Mouse (Mus musculus) forebrain, embryonic 12.5 days (tissue): ENCODE data around the gene Pole2. TPM values are rescaled to one million over a fixed set of nuclear protein-coding genes. Genes with fewer than 3 reads are reported as not detected.
"Not testable (repeated sequence)": the region's sequence is repeated elsewhere in the genome, so short reads cannot be mapped to it uniquely, and the experiment has no call there.

ENCODE experiments used
- ATAC-seq: fragments of 200-750 bp; cut with Nextera tagmentation; 2 replicates; pipeline ENCODE4 v1.8.0; 2017; ENCODE audit warnings: moderate TSS enrichment; ENCODE audit not compliant: low FRiP score
- H3K27ac ChIP-seq: fragments of 300-500 bp; sonication (generic); 2 replicates; pipeline ENCODE4 v1.5.1; 2016; ENCODE audit warnings: mild to moderate bottlenecking
- H3K27me3 ChIP-seq: fragments of 300-500 bp; sonication (generic); 2 replicates; pipeline ENCODE4 v1.6.1; 2016; ENCODE audit warnings: mild to moderate bottlenecking
- H3K36me3 ChIP-seq: fragments of 300-500 bp; sonication (generic); replicated peaks from 2 replicates; pipeline ENCODE4 v1.6.1; 2016; ENCODE audit warnings: mild to moderate bottlenecking
- H3K4me1 ChIP-seq: fragments of 300-500 bp; sonication (generic); 2 replicates; pipeline ENCODE4 v1.6.1; 2016
- H3K4me2 ChIP-seq: fragments of 300-500 bp; sonication (generic); 2 replicates; pipeline ENCODE4 v1.6.1; 2016; ENCODE audit warnings: mild to moderate bottlenecking, moderate library complexity
- H3K4me3 ChIP-seq: fragments of 300-500 bp; sonication (generic); replicated peaks from 2 replicates; pipeline ENCODE4 v1.5.1; 2016; ENCODE audit warnings: mild to moderate bottlenecking
- H3K9ac ChIP-seq: fragments of 300-500 bp; sonication (generic); 2 replicates; pipeline ENCODE4 v1.6.1; 2016; ENCODE audit warnings: mild to moderate bottlenecking
- H3K9me3 ChIP-seq: fragments of 300-500 bp; sonication (generic); 2 replicates; pipeline ENCODE4 v1.6.1; 2016
- WGBS: fragments of 180-500 bp; shearing (Covaris S2); methylation state at CpG from one replicate; pipeline ENCODE4 v1.1.7; 2016; 5-methylcytosine and 5-hydroxymethylcytosine counted together
- polyA plus RNA-seq: library from polyadenylated mRNA; unstranded; fragments of >200 nt; fragmentation: Nextera tagmentation; extraction: Ambion mirVana; gene quantifications from 2 replicates; pipeline ENCODE4 v1.2.1, GENCODE M21; 2016

Gene Pole2
- polyA plus RNA-seq, 1 experiment from 2014 or later, result 27.1 TPM

DNA sequence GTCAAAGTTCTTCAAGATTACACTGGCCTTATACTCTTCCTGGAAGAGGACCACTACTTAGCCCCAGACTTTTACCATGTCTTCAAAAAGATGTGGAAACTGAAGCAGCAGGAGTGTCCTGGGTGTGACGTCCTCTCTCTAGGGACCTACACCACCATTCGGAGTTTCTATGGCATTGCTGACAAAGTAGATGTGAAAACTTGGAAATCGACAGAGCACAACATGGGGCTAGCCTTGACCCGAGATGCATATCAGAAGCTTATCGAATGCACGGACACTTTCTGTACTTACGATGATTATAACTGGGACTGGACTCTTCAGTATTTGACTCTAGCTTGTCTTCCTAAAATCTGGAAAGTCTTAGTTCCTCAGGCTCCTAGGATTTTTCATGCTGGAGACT, 42.6 kb downstream of the Pole2 start:
- no peaks in the 10 kb centered on the region for H3K9me3 ChIP-seq
- ATAC-seq, result no peak
- H3K27me3 ChIP-seq, result no peaks in the 10 kb centered on the region
- peaks cover 37% of the 10 kb centered on the region for H3K36me3 ChIP-seq
- no peak overlapping the region for H3K27ac ChIP-seq
- peaks cover 23% of the 10 kb centered on the region for H3K4me1 ChIP-seq
- WGBS, result 81% methylated on average over 7 of the region's 7 CpGs
- H3K4me3 ChIP-seq, result peak overlapping the region; percentile 93
- peak overlapping the region; percentile 95 for H3K9ac ChIP-seq
- peak overlapping the region; percentile 93 for H3K4me2 ChIP-seq

DNA sequence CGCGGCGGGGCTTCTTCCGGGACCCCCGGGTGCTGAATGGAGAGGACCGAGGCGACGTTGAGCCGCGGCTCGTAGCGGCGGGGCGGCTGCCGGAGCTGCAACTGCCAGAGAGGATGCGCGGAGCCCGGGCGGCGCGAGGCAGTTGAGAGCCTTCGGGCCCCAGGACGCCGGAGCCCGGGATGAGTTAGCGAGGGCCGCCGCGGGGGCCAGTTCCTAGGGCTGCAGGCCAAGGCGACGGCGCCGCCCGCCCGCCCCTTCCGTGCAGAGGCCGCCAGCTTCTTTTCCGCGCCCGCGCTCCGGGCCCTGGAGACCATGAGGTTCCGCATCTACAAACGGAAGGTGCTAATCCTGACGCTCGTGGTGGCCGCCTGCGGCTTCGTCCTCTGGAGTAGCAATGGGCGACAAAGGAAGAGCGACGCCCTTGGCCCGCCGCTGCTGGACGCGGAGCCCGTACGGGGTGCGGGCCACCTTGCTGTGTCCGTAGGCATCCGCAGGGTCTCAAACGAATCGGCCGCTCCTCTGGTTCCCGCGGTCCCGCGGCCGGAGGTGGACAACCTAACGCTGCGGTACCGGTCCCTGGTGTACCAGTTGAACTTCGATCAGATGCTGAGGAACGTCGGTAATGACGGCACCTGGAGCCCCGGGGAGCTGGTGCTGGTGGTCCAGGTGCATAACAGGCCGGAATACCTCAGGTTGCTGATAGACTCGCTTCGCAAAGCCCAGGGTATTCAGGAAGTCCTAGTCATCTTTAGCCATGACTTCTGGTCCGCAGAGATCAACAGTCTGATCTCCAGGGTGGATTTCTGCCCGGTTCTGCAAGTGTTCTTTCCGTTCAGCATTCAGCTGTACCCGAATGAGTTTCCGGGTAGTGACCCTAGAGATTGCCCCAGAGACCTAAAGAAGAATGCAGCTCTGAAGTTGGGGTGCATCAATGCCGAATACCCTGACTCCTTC, 43.4 kb downstream of the Pole2 start:
- 2% methylated on average over 81 of the region's 86 CpGs for WGBS
- H3K27ac ChIP-seq, result peak overlapping the region; percentile 93
- peak overlapping the region; percentile 93 for H3K4me2 ChIP-seq
- H3K4me3 ChIP-seq, result peak overlapping the region; percentile 93
- H3K27me3 ChIP-seq, result no peaks in the 10 kb centered on the region
- peaks cover 29% of the 10 kb centered on the region for H3K36me3 ChIP-seq
- H3K4me1 ChIP-seq, result peaks cover 23% of the 10 kb centered on the region
- H3K9me3 ChIP-seq, result no peaks in the 10 kb centered on the region
- ATAC-seq, result peak; percentile 67
- H3K9ac ChIP-seq, result peak overlapping the region; percentile 95

DNA sequence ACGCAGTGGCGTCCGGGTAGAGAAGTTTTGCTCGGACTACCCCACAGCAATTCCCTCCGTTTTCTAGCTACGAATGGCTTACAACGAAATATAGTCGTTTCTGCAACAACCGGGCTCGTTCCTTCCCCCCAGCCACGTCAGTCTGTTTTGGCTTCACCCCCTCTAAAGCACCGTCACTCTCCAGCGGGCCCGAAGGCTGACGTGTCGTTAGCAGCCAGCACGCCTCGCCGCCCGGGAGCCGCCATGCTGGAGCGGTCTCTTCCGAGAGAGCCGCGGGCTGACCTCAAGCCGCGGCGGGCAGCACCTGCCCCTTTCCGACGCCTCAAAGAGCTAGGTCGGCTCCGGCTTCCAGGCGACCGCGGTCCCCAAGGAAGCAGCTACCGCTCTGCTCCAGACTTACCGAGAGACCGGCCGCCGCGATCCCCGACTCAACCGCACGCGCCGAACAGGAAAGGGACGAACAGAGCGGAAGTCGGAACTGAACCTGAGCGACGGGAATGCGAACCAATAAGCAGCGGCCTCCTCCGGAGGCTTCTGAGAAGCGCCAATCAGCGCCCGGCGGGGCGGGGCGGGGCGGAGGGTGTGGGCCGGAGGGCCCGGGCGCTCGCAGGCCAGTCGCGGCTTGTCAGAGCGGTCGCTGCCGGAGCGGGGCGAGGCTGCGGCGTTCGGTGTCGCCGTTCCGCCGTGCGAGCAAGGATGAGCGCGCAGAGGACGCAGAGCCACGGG, 44.2 kb downstream of the Pole2 start, which contains the start of the genes Rpl36al and Mgat2:
Rpl36al (minus strand) TSS at position 501 of the 726 bp plus-strand sequence.
Mgat2 (plus strand) TSS at position 575 of the 726 bp plus-strand sequence.
- H3K4me2 ChIP-seq, result peak within 1 kb of the TSS; percentile 93
- H3K36me3 ChIP-seq, result peaks cover 22% of the 10 kb centered on the region
- peak within 1 kb of the TSS; percentile 95 for H3K9ac ChIP-seq
- WGBS, result 1% methylated on average over 84 of the region's 84 CpGs
- peaks cover 23% of the 10 kb centered on the region for H3K4me1 ChIP-seq
- H3K27ac ChIP-seq, result peak within 1 kb of the TSS; percentile 93
- no peaks in the 10 kb centered on the region for H3K9me3 ChIP-seq
- H3K4me3 ChIP-seq, result peak within 1 kb of the TSS; percentile 93
- peak; percentile 100 for ATAC-seq
- no peaks in the 10 kb centered on the region for H3K27me3 ChIP-seq

DNA sequence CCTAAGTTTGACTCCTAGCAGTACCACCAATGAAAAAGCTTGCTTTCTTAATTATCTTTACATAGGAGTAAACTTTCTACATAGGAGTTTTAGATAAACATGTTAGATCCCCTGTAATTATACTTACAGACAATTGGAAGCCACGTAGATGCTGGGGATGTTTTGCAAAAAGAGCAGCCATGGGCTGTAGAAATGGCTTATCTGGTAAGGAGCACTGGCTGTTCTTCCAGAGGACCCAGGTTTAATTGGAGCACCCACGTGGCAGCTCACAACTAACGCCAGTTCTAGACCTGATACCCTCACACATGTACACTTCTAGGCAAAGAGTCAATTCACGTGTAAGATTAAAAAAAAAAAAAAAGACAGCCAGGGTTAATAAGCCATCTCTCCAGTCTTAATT, 46.2 kb downstream of the Pole2 start:
- 87% methylated on average over 4 of the region's 4 CpGs for WGBS
- no peak overlapping the region for H3K4me3 ChIP-seq
- no peak for ATAC-seq
- no peaks in the 10 kb centered on the region for H3K9me3 ChIP-seq
- no peaks in the 10 kb centered on the region for H3K27me3 ChIP-seq
- peaks cover 16% of the 10 kb centered on the region for H3K4me1 ChIP-seq
- peaks cover 16% of the 10 kb centered on the region for H3K36me3 ChIP-seq
- H3K9ac ChIP-seq, result no peak overlapping the region
- H3K4me2 ChIP-seq, result no peak overlapping the region
- no peak overlapping the region for H3K27ac ChIP-seq

DNA sequence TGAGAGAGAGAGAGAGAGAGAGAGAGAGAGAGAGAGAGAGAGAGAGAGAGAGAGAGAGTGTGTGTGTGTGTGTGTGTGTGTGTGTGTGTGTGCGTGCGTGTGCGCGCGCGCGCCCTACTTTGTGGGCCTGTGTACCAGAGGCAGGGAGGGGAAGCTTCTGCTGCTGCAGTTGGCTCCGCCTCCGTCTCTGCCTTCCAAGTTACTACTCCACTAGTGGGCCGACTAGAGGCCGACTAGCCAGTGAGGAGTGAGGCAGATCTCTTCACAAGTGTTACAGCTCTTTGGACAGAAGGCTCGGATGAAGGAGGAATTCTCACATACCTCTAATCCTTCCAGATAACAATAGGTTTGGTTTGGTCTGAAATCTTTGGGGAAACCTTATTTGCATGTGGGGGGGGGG, 48.6 kb downstream of the Pole2 start:
- peaks cover 26% of the 10 kb centered on the region for H3K36me3 ChIP-seq
- H3K9ac ChIP-seq, result no peak overlapping the region
- no peak overlapping the region for H3K4me2 ChIP-seq
- ATAC-seq, result no peak
- H3K4me1 ChIP-seq, result peaks cover 3% of the 10 kb centered on the region
- no peaks in the 10 kb centered on the region for H3K27me3 ChIP-seq
- H3K4me3 ChIP-seq, result no peak overlapping the region
- H3K27ac ChIP-seq, result no peak overlapping the region
- 81% methylated on average over 12 of the region's 12 CpGs for WGBS
- H3K9me3 ChIP-seq, result no peaks in the 10 kb centered on the region

DNA sequence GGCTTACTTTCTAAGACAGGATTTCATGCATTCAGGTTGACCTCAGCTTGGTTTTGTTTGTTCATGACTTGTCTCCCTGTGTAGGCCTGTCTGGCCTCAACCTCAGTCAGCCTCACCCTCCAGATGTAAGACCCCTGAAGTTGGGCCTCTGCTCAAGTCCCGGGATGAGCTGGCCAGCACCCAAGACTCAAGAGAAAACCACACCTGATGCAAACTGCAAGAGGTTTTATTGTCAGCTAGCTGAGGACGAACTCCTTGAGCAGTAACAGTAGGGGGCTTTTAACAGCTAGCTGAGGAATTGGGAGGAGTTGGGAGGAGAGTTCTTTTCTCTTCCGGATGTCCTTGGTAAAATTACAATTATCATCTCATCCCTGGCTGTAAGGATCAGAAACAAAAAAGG, 50.5 kb downstream of the Pole2 start:
- no peak overlapping the region for H3K4me2 ChIP-seq
- H3K4me1 ChIP-seq, result no peaks in the 10 kb centered on the region
- H3K27me3 ChIP-seq, result no peaks in the 10 kb centered on the region
- H3K4me3 ChIP-seq, result no peak overlapping the region
- H3K27ac ChIP-seq, result no peak overlapping the region
- H3K9ac ChIP-seq, result no peak overlapping the region
- 87% methylated on average over 3 of the region's 3 CpGs for WGBS
- no peaks in the 10 kb centered on the region for H3K9me3 ChIP-seq
- no peak for ATAC-seq
- H3K36me3 ChIP-seq, result peaks cover 34% of the 10 kb centered on the region

DNA sequence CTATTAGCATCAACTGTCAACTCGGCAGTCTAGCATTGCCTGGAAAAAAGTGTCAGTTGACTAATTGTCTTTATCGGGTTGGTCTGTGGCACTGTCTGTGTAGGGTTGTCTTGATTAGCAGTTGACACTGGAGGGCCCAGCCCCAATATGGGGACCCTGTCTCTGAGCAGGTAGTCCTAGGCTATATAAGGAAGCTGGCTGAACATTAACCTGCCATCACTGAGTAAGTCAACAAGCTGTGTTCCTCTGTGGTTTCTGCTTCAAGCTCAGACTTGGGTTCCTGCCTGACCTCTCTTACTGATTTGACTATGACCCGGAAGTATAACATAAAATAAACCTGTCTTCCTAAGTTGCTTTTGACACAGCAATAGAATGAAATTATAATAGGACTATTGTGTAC, 52.0 kb downstream of the Pole2 start:
- H3K27me3 ChIP-seq, result no peaks in the 10 kb centered on the region
- H3K4me1 ChIP-seq, result no peaks in the 10 kb centered on the region
- H3K9ac ChIP-seq, result no peak overlapping the region
- no peak overlapping the region for H3K4me3 ChIP-seq
- 94% methylated on average over 3 of the region's 3 CpGs for WGBS
- no peak overlapping the region for H3K27ac ChIP-seq
- peaks cover 26% of the 10 kb centered on the region for H3K36me3 ChIP-seq
- H3K4me2 ChIP-seq, result no peak overlapping the region
- ATAC-seq, result no peak
- no peaks in the 10 kb centered on the region for H3K9me3 ChIP-seq

DNA sequence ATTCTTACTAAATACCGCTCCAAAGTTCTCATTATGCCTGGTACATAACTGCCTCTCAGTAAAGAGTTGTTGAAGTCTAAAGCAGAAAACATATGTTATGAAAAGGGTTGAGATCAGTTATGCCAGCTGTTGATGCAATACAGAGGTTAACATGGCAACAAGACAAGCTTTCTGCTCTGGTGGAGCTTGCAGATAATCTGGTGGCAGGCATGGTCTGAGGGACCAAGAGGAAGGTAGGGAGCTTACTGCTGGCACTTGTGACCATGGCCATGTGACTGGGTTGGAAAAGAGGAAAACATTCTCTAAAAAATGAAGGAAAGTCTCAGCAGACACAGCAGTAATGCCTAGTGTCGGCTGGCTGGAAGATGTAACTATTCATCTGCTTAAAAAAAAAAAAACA, 56.7 kb downstream of the Pole2 start:
- ATAC-seq, result no peak
- no peak overlapping the region for H3K9ac ChIP-seq
- WGBS, result 94% methylated on average over 2 of the region's 2 CpGs
- H3K27ac ChIP-seq, result no peak overlapping the region
- no peaks in the 10 kb centered on the region for H3K27me3 ChIP-seq
- peaks cover 20% of the 10 kb centered on the region for H3K36me3 ChIP-seq
- peaks cover 14% of the 10 kb centered on the region for H3K4me1 ChIP-seq
- no peak overlapping the region for H3K4me3 ChIP-seq
- no peaks in the 10 kb centered on the region for H3K9me3 ChIP-seq
- H3K4me2 ChIP-seq, result no peak overlapping the region

DNA sequence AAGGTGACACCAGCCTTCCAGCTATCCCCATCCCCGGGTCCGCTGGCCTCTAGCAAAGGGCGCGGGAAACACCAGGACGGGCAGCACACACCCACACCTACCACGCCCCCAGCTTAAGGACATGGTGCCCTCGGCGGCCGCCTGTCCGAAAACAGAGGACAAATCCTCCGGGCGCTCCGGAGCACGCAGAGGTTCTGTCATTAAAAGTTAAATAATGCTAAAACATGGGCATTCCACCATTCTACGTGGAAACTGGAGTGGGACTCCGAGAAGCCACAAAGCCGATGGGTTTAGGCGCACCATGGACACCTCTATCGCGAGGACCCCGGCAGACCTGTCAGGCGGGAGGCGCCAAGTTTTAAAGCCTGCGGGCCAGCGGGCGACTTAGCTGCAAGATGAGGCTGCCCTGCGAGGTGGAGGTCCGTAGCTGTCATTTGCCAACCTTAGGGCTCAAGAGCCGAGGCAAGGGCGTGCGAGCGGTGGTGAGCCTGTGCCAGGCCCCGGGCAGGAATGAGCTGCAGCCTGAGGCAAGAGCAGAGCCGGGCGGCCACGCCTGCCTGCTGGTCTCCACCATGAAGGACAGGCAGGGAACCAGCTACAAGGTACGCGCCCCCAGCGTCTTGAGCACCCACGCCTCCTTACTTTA, 59.4 kb downstream of the Pole2 start, which contains the start of gene Lrr1:
Lrr1 (plus strand) TSS at position 354 of the 646 bp plus-strand sequence.
- Histone ChIP-seq H3K4me2 (peak within 1 kb of the TSS; percentile 91), H3K4me1 (peaks cover 14% of the 10 kb centered on the region), H3K36me3 (peaks cover 10% of the 10 kb centered on the region; the same call in 1 of the 2 replicates), H3K9me3 (no peaks in the 10 kb centered on the region), H3K4me3 (peak within 1 kb of the TSS; percentile 82), H3K9ac (peak within 1 kb of the TSS; percentile 74), H3K27me3 (no peaks in the 10 kb centered on the region), H3K27ac (peak within 1 kb of the TSS; percentile 73)
- peak; percentile 95 for ATAC-seq
- under 1% methylated on average over 40 of the region's 40 CpGs for WGBS

DNA sequence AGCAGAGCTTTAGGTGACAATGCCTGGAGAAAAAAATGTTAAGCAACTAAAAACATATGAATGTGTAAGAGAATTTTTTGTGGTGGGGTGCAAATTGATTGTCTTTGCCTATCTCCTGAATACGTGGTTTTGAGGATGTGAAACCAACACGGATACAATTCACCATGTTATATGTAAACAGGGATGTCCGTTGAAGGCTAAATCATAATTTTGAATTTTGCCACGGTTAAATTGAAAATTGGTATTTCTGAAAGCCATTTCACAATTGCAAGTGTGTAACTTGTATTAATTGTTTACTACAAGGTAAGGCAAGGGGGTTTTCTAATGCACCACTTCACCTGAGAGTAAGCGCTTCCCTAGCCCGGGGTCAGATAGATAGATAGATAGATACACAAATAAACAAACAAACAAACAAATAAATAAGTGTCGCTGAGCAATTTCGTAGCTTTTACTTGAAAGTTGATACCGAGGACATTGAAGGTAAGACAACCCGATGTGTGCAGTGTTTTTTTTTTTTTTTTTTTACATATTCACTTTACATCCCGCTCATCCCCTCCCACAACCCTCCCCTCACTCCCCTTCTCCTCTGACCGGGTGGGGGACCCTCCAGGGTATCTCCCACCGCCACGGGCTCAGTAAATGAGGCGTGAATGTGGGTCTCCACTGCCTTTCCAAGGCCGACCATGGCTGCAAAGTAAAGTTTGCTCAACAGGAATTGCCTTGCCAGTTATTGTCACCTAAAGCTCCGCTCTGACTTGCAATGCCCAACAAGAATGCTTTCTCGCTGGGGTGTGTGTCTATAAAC, 60.1 kb downstream of the Pole2 start:
- ATAC-seq, result peak; percentile 64
- Histone ChIP-seq H3K27ac (peak overlapping the region; percentile 73), H3K9ac (peak overlapping the region; percentile 74), H3K9me3 (no peaks in the 10 kb centered on the region), H3K4me2 (peak overlapping the region; percentile 91), H3K4me3 (peak overlapping the region; percentile 82), H3K36me3 (peaks cover 5% of the 10 kb centered on the region; the same call in 1 of the 2 replicates), H3K27me3 (no peaks in the 10 kb centered on the region), H3K4me1 (peaks cover 14% of the 10 kb centered on the region)
- WGBS, result 9% methylated on average over 18 of the region's 18 CpGs

DNA sequence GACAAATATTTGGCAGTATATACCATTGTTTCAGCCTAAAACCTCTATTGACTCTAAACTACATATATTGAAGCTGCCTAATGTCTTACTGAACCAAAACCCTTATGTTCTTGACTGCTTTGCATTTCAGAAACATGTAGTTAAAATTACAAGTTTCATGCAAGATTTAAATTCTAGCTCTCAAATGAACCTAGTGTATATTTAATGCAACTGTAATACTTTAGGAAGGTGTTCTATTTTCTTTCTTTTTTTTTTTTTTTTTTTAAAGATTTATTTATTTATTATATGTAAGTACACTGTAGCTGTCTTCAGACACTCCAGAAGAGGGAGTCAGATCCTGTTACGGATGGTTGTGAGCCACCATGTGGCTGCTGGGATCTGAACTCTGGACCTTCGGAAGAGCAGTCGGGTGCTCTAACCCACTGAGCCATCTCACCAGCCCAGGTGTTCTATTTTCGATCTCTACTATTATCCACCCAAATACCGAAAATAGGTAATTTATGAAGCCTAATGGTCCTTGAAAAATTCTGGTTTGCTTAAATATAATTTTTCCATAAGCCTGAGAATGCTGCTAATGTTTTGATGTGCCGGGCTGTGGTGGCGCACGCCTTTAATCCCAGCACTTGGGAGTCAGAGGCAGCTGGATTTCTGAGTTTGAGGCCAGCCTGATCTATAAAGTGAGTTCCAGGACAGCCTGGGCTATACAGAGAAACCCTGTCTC, 61.0 kb downstream of the Pole2 start:
- H3K9me3 ChIP-seq, H3K36me3 ChIP-seq, H3K4me2 ChIP-seq, ATAC-seq, H3K4me3 ChIP-seq, H3K9ac ChIP-seq, H3K27me3 ChIP-seq, H3K27ac ChIP-seq: not testable (repeated sequence)
- WGBS, result 63% methylated on average over 8 of the region's 8 CpGs
- H3K4me1 ChIP-seq, result peaks cover 14% of the 10 kb centered on the region
